Mouse (Mus musculus) MEL (cell line): Measurements from ENCODE around the gene Iqschfp.

ENCODE experiments used
- POLR2A ChIP-seq, 2 experiments: IDR thresholded peaks; 2 replicates each; pipeline ENCODE4 v1.6.1; 2011 to 2012; ENCODE audit warnings: low read length in 2 of 2, mild to moderate bottlenecking in 2 of 2, control low read depth in 1 of 2, improper control_type of control experiment in 1 of 2, low read depth in 1 of 2, moderate library complexity in 1 of 2; ENCODE audit not compliant: control insufficient read depth in 1 of 2, insufficient read depth in 1 of 2, poor library complexity in 1 of 2
- RCOR1 ChIP-seq: IDR thresholded peaks from 2 replicates; pipeline ENCODE4 v1.6.1; 2012; ENCODE audit warnings: low read depth, mild to moderate bottlenecking, inconsistent platforms, low read length, improper control_type of control experiment
- TCF12 ChIP-seq: IDR thresholded peaks from 2 replicates; pipeline ENCODE4 v1.6.1; 2014; ENCODE audit warnings: low read depth, mild to moderate bottlenecking, inconsistent platforms, low read length, improper control_type of control experiment, moderate library complexity

DNA sequence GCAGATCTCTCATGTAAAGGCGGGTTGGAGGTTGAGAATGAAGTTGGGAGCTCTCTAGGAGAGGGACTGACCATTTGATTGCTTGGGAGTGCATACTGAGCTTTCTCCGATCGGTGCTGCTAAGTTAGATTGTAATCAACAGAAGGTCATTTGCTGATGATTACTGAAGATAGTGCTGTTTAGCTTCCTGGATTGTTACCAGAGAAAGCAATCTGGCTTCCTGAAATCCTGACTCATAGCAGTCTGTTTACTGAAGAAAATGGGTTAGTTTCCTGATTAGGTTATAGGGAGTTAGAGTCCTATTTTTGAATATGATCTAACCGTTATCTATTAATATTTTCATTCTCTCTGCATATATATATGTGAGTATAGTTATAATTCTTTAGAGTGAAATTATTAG is 209.3 kb downstream of the Iqschfp start:
- TF ChIP-seq TCF12: no peak
- no peak for TF ChIP-seq RCOR1
- TF ChIP-seq POLR2A (IDR thresholded peaks at IDR 0.05; ENCODE audit: control insufficient read depth in 1 of 2, insufficient read depth in 1 of 2, low read depth in 1 of 2, low read length in 2 of 2, poor library complexity in 1 of 2): no peak
